Mouse (Mus musculus) hindbrain, embryonic 14.5 days (tissue): ENCODE results near the gene Gipc2. TPM values are rescaled to one million over a fixed set of nuclear protein-coding genes. Genes with fewer than 3 reads are reported as not detected.
A peak's percentile ranks its signal among the peaks of the same experiment; 100 is the strongest.

Experiments
- ATAC-seq: fragments of 200-750 bp; cut with Nextera tagmentation; 2 replicates; pipeline ENCODE4 v1.8.0; 2017; ENCODE audit warnings: moderate number of reproducible peaks, mild to moderate bottlenecking, moderate TSS enrichment, moderate library complexity; ENCODE audit not compliant: low FRiP score
- DNase-seq: peaks from one replicate; pipeline ENCODE4 v3.0.0-alpha.2; 2015; ENCODE audit warnings: low spot score
- H3K27ac ChIP-seq: fragments of 300-500 bp; sonication (generic); 2 replicates; pipeline ENCODE4 v1.5.1; 2014; ENCODE audit warnings: mild to moderate bottlenecking, moderate library complexity
- H3K27me3 ChIP-seq: fragments of 300-500 bp; sonication (generic); 2 replicates; pipeline ENCODE4 v1.6.1; 2014; ENCODE audit warnings: mild to moderate bottlenecking, low read length, mixed read lengths; ENCODE audit not compliant: control insufficient read depth, insufficient read depth
- H3K36me3 ChIP-seq: fragments of 300-500 bp; sonication (generic); replicated peaks from 2 replicates; pipeline ENCODE4 v1.6.1; 2014; ENCODE audit not compliant: control insufficient read depth, insufficient read depth
- H3K4me1 ChIP-seq: fragments of 300-500 bp; sonication (generic); replicated peaks from 2 replicates; pipeline ENCODE4 v1.6.1; 2014; ENCODE audit warnings: antibody characterized with exemption, low read length, mixed read lengths; ENCODE audit not compliant: control insufficient read depth, insufficient read depth
- H3K4me2 ChIP-seq: fragments of 300-500 bp; sonication (generic); replicated peaks from 2 replicates; pipeline ENCODE4 v1.6.1; 2014; ENCODE audit warnings: mild to moderate bottlenecking, moderate library complexity
- H3K4me3 ChIP-seq: fragments of 300-500 bp; sonication (generic); replicated peaks from 2 replicates; pipeline ENCODE4 v1.5.1; 2014; ENCODE audit warnings: mild to moderate bottlenecking, low read length
- H3K9ac ChIP-seq: fragments of 300-500 bp; sonication (generic); 2 replicates; pipeline ENCODE4 v1.6.1; 2014
- H3K9me3 ChIP-seq: fragments of 300-500 bp; sonication (generic); 2 replicates; pipeline ENCODE4 v1.6.1; 2016; ENCODE audit warnings: low read length; ENCODE audit not compliant: control insufficient read depth
- WGBS: fragments of 180-500 bp; shearing (Covaris S2); extraction: QIAGEN DNeasy Blood & Tissue Kit; methylation state at CpG from one replicate; pipeline ENCODE4 v1.1.7; 2014; 5-methylcytosine and 5-hydroxymethylcytosine counted together
- polyA plus RNA-seq: library from polyadenylated mRNA; unstranded; fragments of >200 nt; fragmentation: Nextera tagmentation; extraction: Ambion mirVana; gene quantifications from 2 replicates; pipeline ENCODE4 v1.2.1, GENCODE M21; 2014

Gene Gipc2
- polyA plus RNA-seq, 1 experiment from 2014 or later, result 9.2 TPM

- Histone ChIP-seq H3K4me2 (peak overlapping the region; percentile 58), H3K36me3 (no peaks in the 10 kb centered on the region), H3K27me3 (no peaks in the 10 kb centered on the region), H3K9ac (peak overlapping the region; percentile 47), H3K9me3 (no peaks in the 10 kb centered on the region), H3K4me3 (peak overlapping the region; percentile 40), H3K27ac (peak overlapping the region; percentile 40), H3K4me1 (peaks cover 23% of the 10 kb centered on the region)
- DNase-seq (peak; percentile 58), ATAC-seq (no peak)
- 44% methylated on average over 10 of the region's 11 CpGs for WGBS
Observed at GRCm38 (mm10) chr3:152192238-152192931, 26.4 kb upstream of the Gipc2 start.

- Histone ChIP-seq H3K4me3 (peak overlapping the region; percentile 40), H3K9ac (peak overlapping the region; percentile 47; the same call in 1 of the 2 replicates), H3K9me3 (no peaks in the 10 kb centered on the region), H3K27ac (peak overlapping the region; percentile 40), H3K27me3 (no peaks in the 10 kb centered on the region), H3K36me3 (no peaks in the 10 kb centered on the region), H3K4me1 (peaks cover 23% of the 10 kb centered on the region), H3K4me2 (peak overlapping the region; percentile 58)
- no peak for DNase-seq
- 40% methylated on average over 6 of the region's 6 CpGs for WGBS
- ATAC-seq, result peak; percentile 46; the same call in 1 of the 2 replicates
Observed at GRCm38 (mm10) chr3:152191791-152192237, 25.8 kb upstream of the Gipc2 start.

GRCm38 (mm10) chr3:152190679-152191477 is 24.8 kb upstream of the Gipc2 start:
- H3K4me3 ChIP-seq, result no peak overlapping the region
- WGBS, result 88% methylated on average over 9 of the region's 9 CpGs
- no peak for ATAC-seq
- no peak overlapping the region for H3K9ac ChIP-seq
- H3K4me2 ChIP-seq, result peak overlapping the region; percentile 58
- no peak for DNase-seq
- H3K9me3 ChIP-seq, result no peaks in the 10 kb centered on the region
- H3K27ac ChIP-seq, result no peak overlapping the region
- H3K4me1 ChIP-seq, result peaks cover 23% of the 10 kb centered on the region
- no peaks in the 10 kb centered on the region for H3K27me3 ChIP-seq
- H3K36me3 ChIP-seq, result peaks cover 5% of the 10 kb centered on the region; the same call in 1 of the 2 replicates

GRCm38 (mm10) chr3:152189306-152189705 is 23.3 kb upstream of the Gipc2 start:
- DNase-seq (no peak), ATAC-seq (no peak)
- H3K27me3 ChIP-seq, result no peaks in the 10 kb centered on the region
- H3K27ac ChIP-seq, result no peak overlapping the region
- H3K9me3 ChIP-seq, result no peaks in the 10 kb centered on the region
- 72% methylated on average over 4 of the region's 4 CpGs for WGBS
- H3K4me2 ChIP-seq, result no peak overlapping the region
- peaks cover 20% of the 10 kb centered on the region for H3K36me3 ChIP-seq
- no peak overlapping the region for H3K4me3 ChIP-seq
- H3K9ac ChIP-seq, result no peak overlapping the region
- H3K4me1 ChIP-seq, result peaks cover 22% of the 10 kb centered on the region

GRCm38 (mm10) chr3:152186106-152186505 is 20.1 kb upstream of the Gipc2 start:
- Histone ChIP-seq H3K36me3 (peaks cover 33% of the 10 kb centered on the region), H3K4me3 (no peak overlapping the region), H3K27me3 (no peaks in the 10 kb centered on the region), H3K9ac (no peak overlapping the region), H3K27ac (no peak overlapping the region), H3K4me2 (no peak overlapping the region), H3K4me1 (peaks cover 9% of the 10 kb centered on the region), H3K9me3 (no peaks in the 10 kb centered on the region)
- no peak for ATAC-seq
- DNase-seq, result no peak
- 87% methylated on average over 6 of the region's 6 CpGs for WGBS

GRCm38 (mm10) chr3:152183522-152183921 is 17.5 kb upstream of the Gipc2 start:
- ATAC-seq, result no peak
- no peaks in the 10 kb centered on the region for H3K9me3 ChIP-seq
- 54% methylated on average over 9 of the region's 9 CpGs for WGBS

GRCm38 (mm10) chr3:152180624-152181023 is 14.6 kb upstream of the Gipc2 start:
- H3K4me2 ChIP-seq, result no peak overlapping the region
- H3K9ac ChIP-seq, result no peak overlapping the region
- DNase-seq (no peak), ATAC-seq (no peak)
- WGBS, result 92% methylated on average over 4 of the region's 4 CpGs
- H3K27ac ChIP-seq, result no peak overlapping the region
- H3K36me3 ChIP-seq, result peaks cover 26% of the 10 kb centered on the region
- no peak overlapping the region for H3K4me3 ChIP-seq
- no peaks in the 10 kb centered on the region for H3K4me1 ChIP-seq
- no peaks in the 10 kb centered on the region for H3K9me3 ChIP-seq
- H3K27me3 ChIP-seq, result no peaks in the 10 kb centered on the region

More at GRCm38 (mm10) chr3:152183522-152183921, 17.5 kb upstream of the Gipc2 start:
- peaks cover 33% of the 10 kb centered on the region for H3K36me3 ChIP-seq
- no peak overlapping the region for H3K4me2 ChIP-seq
- H3K9ac ChIP-seq, result no peak overlapping the region
- no peak overlapping the region for H3K27ac ChIP-seq
- H3K27me3 ChIP-seq, result no peaks in the 10 kb centered on the region
- DNase-seq, result no peak
- no peak overlapping the region for H3K4me3 ChIP-seq
- no peaks in the 10 kb centered on the region for H3K4me1 ChIP-seq

- no peak overlapping the region for H3K4me2 ChIP-seq
- H3K4me3 ChIP-seq, result no peak overlapping the region
- H3K36me3 ChIP-seq, result peaks cover 13% of the 10 kb centered on the region; the same call in 1 of the 2 replicates
- H3K4me1 ChIP-seq, result no peaks in the 10 kb centered on the region
- H3K27ac ChIP-seq, result no peak overlapping the region
- H3K27me3 ChIP-seq, result no peaks in the 10 kb centered on the region
- no peak overlapping the region for H3K9ac ChIP-seq
- DNase-seq (no peak), ATAC-seq (no peak)
- no peaks in the 10 kb centered on the region for H3K9me3 ChIP-seq
- WGBS, result 64% methylated on average over 1 of the region's 1 CpGs
Observed at GRCm38 (mm10) chr3:152179285-152179684, 13.3 kb upstream of the Gipc2 start.

GRCm38 (mm10) chr3:152178816-152179215 is 12.8 kb upstream of the Gipc2 start:
- no peaks in the 10 kb centered on the region for H3K27me3 ChIP-seq
- H3K9me3 ChIP-seq, result no peaks in the 10 kb centered on the region
- no peak overlapping the region for H3K27ac ChIP-seq
- ATAC-seq (no peak), DNase-seq (no peak)
- H3K36me3 ChIP-seq, result peaks cover 10% of the 10 kb centered on the region; the same call in 1 of the 2 replicates
- no peak overlapping the region for H3K9ac ChIP-seq
- no peak overlapping the region for H3K4me3 ChIP-seq
- H3K4me2 ChIP-seq, result no peak overlapping the region
- 96% methylated on average over 4 of the region's 4 CpGs for WGBS
- H3K4me1 ChIP-seq, result no peaks in the 10 kb centered on the region
